Mouse (Mus musculus) embryonic fibroblast, embryonic 13.5 days (primary cell): ENCODE results near the gene Nop16.

Experiments used
- CTCF ChIP-seq: IDR thresholded peaks from 2 replicates; pipeline ENCODE4 v1.5.1; 2011; ENCODE audit warnings: mild to moderate bottlenecking, control low read depth, low read length, moderate library complexity, borderline replicate concordance; ENCODE audit not compliant: insufficient read depth
- POLR2A ChIP-seq: IDR thresholded peaks from 2 replicates; pipeline ENCODE4 v1.6.1; 2011; ENCODE audit warnings: low read depth, mild to moderate bottlenecking, control low read depth, low read length, moderate library complexity

DNA sequence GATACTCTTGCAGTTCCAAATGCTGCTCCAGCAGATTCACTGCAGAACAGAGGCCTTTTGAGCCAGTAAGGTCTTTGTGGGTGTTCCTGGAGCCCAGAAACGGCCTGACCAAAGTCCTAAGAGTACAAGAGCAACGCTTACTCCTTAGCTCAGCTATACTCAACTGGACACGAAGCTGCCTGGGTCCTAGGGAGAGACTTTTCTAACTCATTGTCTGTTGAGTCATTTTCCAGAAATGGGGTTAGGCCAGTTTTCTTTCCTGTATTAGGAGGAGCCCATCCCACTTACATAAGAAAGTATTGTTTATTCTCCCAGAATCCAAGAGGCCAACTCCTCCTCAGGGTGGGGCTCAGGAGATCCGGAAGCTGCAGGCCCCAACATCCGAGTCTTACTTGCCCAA, 15.5 kb upstream of the Nop16 start:
- TF ChIP-seq POLR2A: 0 out of 2 replicates have a peak, but pooled peaks have one; percentile 11
- TF ChIP-seq CTCF: no peak
